ENCODE assay signal across 13 mouse cellular contexts in genomic region chr5:121438756-121439155, GRCm38 (mm10). TPM values are rescaled to one million over a fixed set of nuclear protein-coding genes. Genes with fewer than 3 reads are reported as not detected.
"Had no signal": no experiment of that assay in that cellular context is flagged by ENCODE, and none has a peak within 500 bp of the region (broad histone marks: within the 10 kb centered on the region; RNA-seq: fewer than 3 reads in every experiment).

No protein-coding gene starts in this region.

- H3K4me3 ChIP-seq: liver, embryonic 13.5 days; neural tube, embryonic 12.5 days; neural tube, embryonic 15.5 days had no signal

- DNase-seq: kidney, adult 18-20 months; liver, embryonic 13.5 days; lung, adult 2 months; midbrain, embryonic 14.5 days; right cerebral cortex, postnatal 4 days; thymus, adult 2 months; thymus, postnatal 14 days; thymus, postnatal 4 days had no signal

- H3K27ac ChIP-seq: kidney, postnatal 0 days; liver, embryonic 13.5 days; neural tube, embryonic 12.5 days; neural tube, embryonic 15.5 days; stomach, postnatal 0 days had no signal

- H3K9ac ChIP-seq: liver, embryonic 13.5 days; neural tube, embryonic 12.5 days; neural tube, embryonic 15.5 days had no signal

- H3K27me3 ChIP-seq: liver, embryonic 13.5 days; neural tube, embryonic 12.5 days; neural tube, embryonic 15.5 days had no signal

- H3K4me1 ChIP-seq: liver, embryonic 13.5 days; neural tube, embryonic 12.5 days; neural tube, embryonic 15.5 days had no signal

- H3K9me3 ChIP-seq: liver, embryonic 13.5 days; neural tube, embryonic 12.5 days; neural tube, embryonic 15.5 days had no signal

RNA-seq across cellular contexts. Expression of gene Tmem116, which starts 12.9 kb away (rescaled TPM):
- total RNA-seq: liver, adult 2 months had no signal
